7 mouse cellular contexts compared by ENCODE assay signal in the genomic region with DNA sequence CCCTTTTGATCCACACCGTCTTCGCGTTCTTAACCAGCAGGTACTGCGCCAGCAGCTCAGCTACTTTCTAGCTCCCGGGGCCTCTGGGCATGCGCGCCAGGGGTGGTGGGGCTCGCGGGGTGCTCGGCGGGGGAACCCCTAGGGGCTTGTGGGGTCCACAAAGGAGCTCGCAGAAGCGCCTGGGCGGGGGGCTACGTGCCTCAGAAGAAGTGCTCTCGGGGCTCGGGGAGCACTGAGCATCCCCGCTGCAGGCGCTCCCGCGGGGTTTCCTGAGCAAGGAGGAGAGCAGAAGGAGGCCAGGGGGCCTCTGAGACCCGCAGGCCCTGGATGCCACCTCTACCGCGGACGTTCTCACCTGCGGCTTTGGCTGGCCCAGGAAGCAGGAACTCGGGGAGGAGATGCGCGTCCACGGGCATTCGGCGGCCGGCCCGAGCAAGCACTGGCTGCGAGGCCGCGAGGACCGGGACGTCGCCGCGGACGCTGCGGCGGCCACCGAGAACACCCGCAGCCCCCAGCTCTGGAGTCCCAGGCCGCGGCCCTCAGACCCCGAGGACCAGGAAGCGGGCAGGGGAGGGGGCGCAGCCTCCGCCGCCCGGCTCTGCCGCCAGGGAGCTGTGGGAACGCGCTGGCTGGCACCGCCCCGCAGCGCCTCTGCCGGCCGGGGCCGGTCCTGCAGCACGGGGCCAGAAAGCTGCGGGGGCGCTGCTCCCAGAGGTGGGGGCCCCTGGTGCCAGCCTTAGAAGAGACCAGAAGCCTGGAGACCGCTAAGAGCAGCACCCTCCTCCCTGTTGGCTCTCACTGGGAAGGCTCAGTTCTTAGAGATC. TPM values are rescaled to one million over a fixed set of nuclear protein-coding genes. Genes with fewer than 3 reads are reported as not detected.
DNase-seq lines count a peak whose midpoint lies in the region; ATAC-seq lines count a peak whose summit lies in the region.

No protein-coding gene starts in this region.

- peak; percentile 32 for ATAC-seq in activated CD4-positive, CD25-positive, alpha-beta regulatory T cell, adult 4 months
- ATAC-seq in forebrain, embryonic 14.5 days, result peak; percentile 92
- peak; percentile 87 for ATAC-seq in hindbrain, embryonic 16.5 days
- no peak for ATAC-seq in stomach, embryonic 15.5 days (ENCODE audit: insufficient read depth, low FRiP score, low read depth)

- no peaks in the 10 kb centered on the region for H3K27me3 ChIP-seq in forebrain, embryonic 14.5 days (replicated peaks; ENCODE audit: control insufficient read depth, insufficient read depth, low read length)
- H3K27me3 ChIP-seq in hindbrain, embryonic 16.5 days (replicated peaks; ENCODE audit: control insufficient read depth, insufficient read depth, low read length), result peaks cover 2% of the 10 kb centered on the region; the same call in 1 of the 2 replicates
- H3K27me3 ChIP-seq in midbrain, embryonic 10.5 days (ENCODE audit: low read depth, poor library complexity, severe bottlenecking), result peaks cover 77% of the 10 kb centered on the region
- peaks cover 12% of the 10 kb centered on the region; the same call in 1 of the 2 replicates for H3K27me3 ChIP-seq in stomach, embryonic 15.5 days (replicated peaks)

- H3K9ac ChIP-seq in forebrain, embryonic 14.5 days (ENCODE audit: low read length), result peak overlapping the region; percentile 77
- peak overlapping the region; percentile 84 for H3K9ac ChIP-seq in hindbrain, embryonic 16.5 days (ENCODE audit: low read depth, low read length)
- peak overlapping the region; percentile 34 for H3K9ac ChIP-seq in stomach, embryonic 15.5 days

- DNase-seq in cerebellum, adult 11 months, result peak; percentile 59
- peak; percentile 54 for DNase-seq in forebrain, embryonic 14.5 days (ENCODE audit: low spot score)
- peak; percentile 52 to 61 for DNase-seq in left cerebral cortex, postnatal 14 days (ENCODE audit: low spot score in 2 of 2)
- peak; percentile 64 for DNase-seq in midbrain, embryonic 10.5 days (ENCODE audit: low spot score)

- intact Hi-C loops in left cerebral cortex, postnatal 14 days (cut with DNase I), result no loop called here

- H3K4me2 ChIP-seq in forebrain, embryonic 14.5 days (ENCODE audit: low read length), result peak overlapping the region; percentile 55
- peak overlapping the region; percentile 63 for H3K4me2 ChIP-seq in hindbrain, embryonic 16.5 days (ENCODE audit: low read length)
- H3K4me2 ChIP-seq in stomach, embryonic 15.5 days, result peak overlapping the region; percentile 72

- H3K27ac ChIP-seq in forebrain, embryonic 14.5 days (ENCODE audit: low read depth, low read length), result no peak overlapping the region
- H3K27ac ChIP-seq in hindbrain, embryonic 16.5 days (ENCODE audit: low read depth, low read length), result peak overlapping the region; percentile 44; the same call in 1 of the 2 replicates
- H3K27ac ChIP-seq in midbrain, embryonic 10.5 days (replicated peaks), result peak overlapping the region; percentile 86
- H3K27ac ChIP-seq in stomach, embryonic 15.5 days, result no peak overlapping the region

- H3K4me1 ChIP-seq in forebrain, embryonic 14.5 days (ENCODE audit: control insufficient read depth, insufficient read depth, low read length), result no peaks in the 10 kb centered on the region
- no peaks in the 10 kb centered on the region for H3K4me1 ChIP-seq in hindbrain, embryonic 16.5 days (ENCODE audit: control insufficient read depth, insufficient read depth, low read depth, low read length)
- H3K4me1 ChIP-seq in midbrain, embryonic 10.5 days, result no peaks in the 10 kb centered on the region
- no peaks in the 10 kb centered on the region for H3K4me1 ChIP-seq in stomach, embryonic 15.5 days

- no peaks in the 10 kb centered on the region for H3K9me3 ChIP-seq in forebrain, embryonic 14.5 days (replicated peaks; ENCODE audit: control insufficient read depth, low read length)
- H3K9me3 ChIP-seq in hindbrain, embryonic 16.5 days (ENCODE audit: control insufficient read depth, low read length), result no peaks in the 10 kb centered on the region
- no peaks in the 10 kb centered on the region for H3K9me3 ChIP-seq in midbrain, embryonic 10.5 days (replicated peaks)
- no peaks in the 10 kb centered on the region for H3K9me3 ChIP-seq in stomach, embryonic 15.5 days

- 20% methylated on average over 57 of the region's 68 CpGs for WGBS in forebrain, embryonic 14.5 days
- WGBS in hindbrain, embryonic 16.5 days, result 31% methylated on average over 46 of the region's 68 CpGs
- 27% methylated on average over 60 of the region's 68 CpGs for WGBS in midbrain, embryonic 10.5 days
- 21% methylated on average over 53 of the region's 68 CpGs for WGBS in stomach, embryonic 15.5 days

- no peaks in the 10 kb centered on the region for H3K36me3 ChIP-seq in forebrain, embryonic 14.5 days (ENCODE audit: control insufficient read depth, insufficient read depth, low read length)
- no peaks in the 10 kb centered on the region for H3K36me3 ChIP-seq in hindbrain, embryonic 16.5 days (ENCODE audit: control insufficient read depth, insufficient read depth, low read length)
- H3K36me3 ChIP-seq in midbrain, embryonic 10.5 days, result no peaks in the 10 kb centered on the region
- no peaks in the 10 kb centered on the region for H3K36me3 ChIP-seq in stomach, embryonic 15.5 days

- H3K4me3 ChIP-seq in forebrain, embryonic 14.5 days (ENCODE audit: low read depth, low read length), result peak overlapping the region; percentile 47
- H3K4me3 ChIP-seq in hindbrain, embryonic 16.5 days (ENCODE audit: low read length), result peak overlapping the region; percentile 61
- peak overlapping the region; percentile 67 for H3K4me3 ChIP-seq in midbrain, embryonic 10.5 days
- peak overlapping the region; percentile 52 for H3K4me3 ChIP-seq in stomach, embryonic 15.5 days (replicated peaks)

RNA-seq across cellular contexts. Expression of a gene that starts 5.6 kb away (rescaled TPM):
- not detected for polyA plus RNA-seq in activated CD4-positive, CD25-positive, alpha-beta regulatory T cell, adult 4 months (2017; shearing (Covaris generic))
- polyA plus RNA-seq in forebrain, embryonic 14.5 days (2014; fragmentation: Nextera tagmentation; extraction: Ambion mirVana), result not detected in 2 replicates
- not detected in 2 replicates for polyA plus RNA-seq in hindbrain, embryonic 16.5 days (2015; fragmentation: Nextera tagmentation; extraction: Ambion mirVana)
- not detected for total RNA-seq in left cerebral cortex, postnatal 14 days (2021)
- polyA plus RNA-seq in midbrain, embryonic 10.5 days (2016; fragmentation: Nextera tagmentation; extraction: Ambion mirVana), result not detected in 2 replicates
- polyA plus RNA-seq in stomach, embryonic 15.5 days (2015; fragmentation: Nextera tagmentation; extraction: Ambion mirVana), result not detected in 2 replicates

RNA-seq across cellular contexts. Expression of a gene that starts 25.1 kb away (rescaled TPM):
- polyA plus RNA-seq in activated CD4-positive, CD25-positive, alpha-beta regulatory T cell, adult 4 months (2017; shearing (Covaris generic)), result not detected
- polyA plus RNA-seq in forebrain, embryonic 14.5 days (2014; fragmentation: Nextera tagmentation; extraction: Ambion mirVana), result not detected in 2 replicates
- polyA plus RNA-seq in hindbrain, embryonic 16.5 days (2015; fragmentation: Nextera tagmentation; extraction: Ambion mirVana), result not detected in 2 replicates
- total RNA-seq in left cerebral cortex, postnatal 14 days (2021), result not detected
- polyA plus RNA-seq in midbrain, embryonic 10.5 days (2016; fragmentation: Nextera tagmentation; extraction: Ambion mirVana), result not detected in 2 replicates
- not detected in 2 replicates for polyA plus RNA-seq in stomach, embryonic 15.5 days (2015; fragmentation: Nextera tagmentation; extraction: Ambion mirVana)

RNA-seq across cellular contexts. Expression of a gene that starts 25.3 kb away (rescaled TPM):
- polyA plus RNA-seq in activated CD4-positive, CD25-positive, alpha-beta regulatory T cell, adult 4 months (2017; shearing (Covaris generic)), result not detected
- polyA plus RNA-seq in forebrain, embryonic 14.5 days (2014; fragmentation: Nextera tagmentation; extraction: Ambion mirVana), result 1.6 and 2.2 TPM in 2 replicates
- polyA plus RNA-seq in hindbrain, embryonic 16.5 days (2015; fragmentation: Nextera tagmentation; extraction: Ambion mirVana), result 2.0 and 2.1 TPM in 2 replicates
- total RNA-seq in left cerebral cortex, postnatal 14 days (2021), result 1 to 10 TPM; 3.0 TPM
- 0.12 and 0.55 TPM in 2 replicates for polyA plus RNA-seq in midbrain, embryonic 10.5 days (2016; fragmentation: Nextera tagmentation; extraction: Ambion mirVana)
- polyA plus RNA-seq in stomach, embryonic 15.5 days (2015; fragmentation: Nextera tagmentation; extraction: Ambion mirVana), result 1.3 and 1.5 TPM in 2 replicates

Comparison
In these comparisons a context has a peak if more than half of its experiments do, and no peak if none do; other contexts are left out.
1. H3K27ac ChIP-seq: peak in hindbrain, embryonic 16.5 days (single experiment) and midbrain, embryonic 10.5 days (single experiment); none in forebrain, embryonic 14.5 days (single experiment) and stomach, embryonic 15.5 days (single experiment).
2. H3K9ac ChIP-seq: peak in every context shown above with its lines; median percentile 84 in hindbrain, embryonic 16.5 days; 77 in forebrain, embryonic 14.5 days; 34 in stomach, embryonic 15.5 days.
3. Peak in every context shown above with its lines, with median percentiles within 50 percentile points of each other: DNase-seq, H3K4me2 ChIP-seq and H3K4me3 ChIP-seq.